Mouse (Mus musculus): Measurements from ENCODE around the gene Cnn2.

- TF ChIP-seq CTCF (IDR thresholded peaks at IDR 0.05; ENCODE audit: extremely low read depth, insufficient read length, insufficient replicate concordance, low read depth, low read length) (no peak), POLR2A (IDR thresholded peaks at IDR 0.05; ENCODE audit: low read depth, low read length) (no peak)
These were observed 36.6 kb downstream of the Cnn2 start for GRCm38 (mm10) chr10:80025044-80025347.
